Mouse (Mus musculus) neural tube, embryonic 11.5 days (tissue): ENCODE measurements around the gene Pcdh7. TPM values are rescaled to one million over a fixed set of nuclear protein-coding genes. Genes with fewer than 3 reads are reported as not detected.

Experiments
- ATAC-seq: fragments of 200-750 bp; cut with Nextera tagmentation; 2 replicates; pipeline ENCODE4 v1.8.0; 2017; ENCODE audit warnings: moderate number of reproducible peaks, mild to moderate bottlenecking, moderate TSS enrichment, moderate library complexity; ENCODE audit not compliant: insufficient read depth, low FRiP score, low TSS enrichment
- DNase-seq: peaks from one replicate; pipeline ENCODE4 v3.0.0-alpha.2; 2015; ENCODE audit warnings: low spot score
- H3K27ac ChIP-seq: fragments of 300-500 bp; sonication (generic); 2 replicates; pipeline ENCODE4 v1.5.1; 2014; ENCODE audit warnings: low read depth, mild to moderate bottlenecking, low read length
- H3K27me3 ChIP-seq: fragments of 300-500 bp; sonication (generic); 2 replicates; pipeline ENCODE4 v1.6.1; 2014; ENCODE audit warnings: mild to moderate bottlenecking, low read length, mixed read lengths; ENCODE audit not compliant: control insufficient read depth, insufficient read depth
- H3K36me3 ChIP-seq: fragments of 300-500 bp; sonication (generic); 2 replicates; pipeline ENCODE4 v1.6.1; 2014; ENCODE audit warnings: mild to moderate bottlenecking, low read length, moderate library complexity, mixed read lengths; ENCODE audit not compliant: control insufficient read depth, insufficient read depth
- H3K4me1 ChIP-seq: fragments of 300-500 bp; sonication (generic); 2 replicates; pipeline ENCODE4 v1.6.1; 2014; ENCODE audit warnings: low read length, mixed read lengths; ENCODE audit not compliant: control insufficient read depth, insufficient read depth
- H3K4me2 ChIP-seq: fragments of 300-500 bp; sonication (generic); 2 replicates; pipeline ENCODE4 v1.6.1; 2014; ENCODE audit warnings: low read depth, mild to moderate bottlenecking, moderate library complexity
- H3K4me3 ChIP-seq: fragments of 300-500 bp; sonication (generic); 2 replicates; pipeline ENCODE4 v1.5.1; 2014; ENCODE audit warnings: low read depth, low read length
- H3K9ac ChIP-seq: fragments of 300-500 bp; sonication (generic); 2 replicates; pipeline ENCODE4 v1.6.1; 2014; ENCODE audit warnings: mild to moderate bottlenecking, low read length
- H3K9me3 ChIP-seq: fragments of 300-500 bp; sonication (generic); 2 replicates; pipeline ENCODE4 v1.6.1; 2016; ENCODE audit warnings: low read length; ENCODE audit not compliant: control insufficient read depth
- WGBS: fragments of 180-500 bp; shearing (Covaris S2); extraction: QIAGEN DNeasy Blood & Tissue Kit; methylation state at CpG from one replicate; pipeline ENCODE4 v1.1.7; 2014; 5-methylcytosine and 5-hydroxymethylcytosine counted together
- polyA plus RNA-seq: library from polyadenylated mRNA; unstranded; fragments of >200 nt; fragmentation: Nextera tagmentation; extraction: Ambion mirVana; gene quantifications from 2 replicates; pipeline ENCODE4 v1.2.1, GENCODE M21; 2014

Pcdh7 gene
- polyA plus RNA-seq, 1 experiment from 2014 or later, result 8.6 TPM

DNA sequence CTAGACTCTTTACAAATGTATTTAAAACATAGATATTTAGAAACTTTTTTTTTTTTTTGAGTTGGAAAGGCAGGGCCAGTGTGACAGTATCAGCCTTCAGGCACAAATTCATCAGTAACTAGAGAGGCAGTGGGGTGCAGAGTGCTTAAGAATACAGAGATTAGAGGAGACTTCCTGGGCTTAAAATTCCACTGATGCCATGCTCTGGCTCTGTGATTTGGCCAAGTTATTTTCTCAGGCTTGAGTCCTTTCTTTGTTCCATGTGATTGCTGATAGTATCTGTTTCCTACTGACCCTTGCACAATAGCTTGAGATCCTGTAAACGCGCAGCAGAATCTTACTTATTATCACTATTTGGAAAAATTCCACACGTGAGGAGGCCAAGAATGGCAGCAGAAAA lies 60.3 kb downstream of the Pcdh7 start:
- Histone ChIP-seq H3K4me3 (no peak overlapping the region), H3K9me3 (no peaks in the 10 kb centered on the region), H3K9ac (no peak overlapping the region), H3K4me1 (no peaks in the 10 kb centered on the region), H3K36me3 (no peaks in the 10 kb centered on the region), H3K27ac (no peak overlapping the region), H3K4me2 (no peak overlapping the region), H3K27me3 (no peaks in the 10 kb centered on the region)
- WGBS, result 86% methylated on average over 3 of the region's 3 CpGs
- ATAC-seq (no peak), DNase-seq (no peak)

DNA sequence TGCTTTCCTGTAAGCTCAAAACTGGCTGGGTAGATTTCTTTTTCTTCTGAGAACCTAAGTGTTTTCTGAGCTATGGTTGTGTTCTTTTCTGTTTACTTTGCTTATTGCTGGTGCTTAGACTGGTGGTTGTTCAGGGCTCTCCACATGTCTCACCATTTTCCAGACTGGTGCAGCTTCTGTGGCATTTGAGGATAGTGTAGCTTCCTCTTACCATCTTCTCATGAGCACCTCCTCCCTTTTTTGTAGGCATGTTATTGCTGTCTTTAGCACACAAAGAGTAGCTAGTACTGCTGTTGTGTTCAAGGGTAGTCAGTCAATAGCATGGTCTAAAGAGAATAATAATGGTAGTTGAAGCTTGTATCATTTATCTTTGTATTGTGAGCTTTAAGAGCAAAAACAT lies 62.2 kb downstream of the Pcdh7 start:
- no peak for DNase-seq
- Histone ChIP-seq H3K4me3 (no peak overlapping the region), H3K4me2 (no peak overlapping the region), H3K9ac (no peak overlapping the region), H3K27me3 (no peaks in the 10 kb centered on the region), H3K36me3 (no peaks in the 10 kb centered on the region), H3K9me3 (no peaks in the 10 kb centered on the region), H3K4me1 (no peaks in the 10 kb centered on the region), H3K27ac (no peak overlapping the region)
- ATAC-seq, result no peak

DNA sequence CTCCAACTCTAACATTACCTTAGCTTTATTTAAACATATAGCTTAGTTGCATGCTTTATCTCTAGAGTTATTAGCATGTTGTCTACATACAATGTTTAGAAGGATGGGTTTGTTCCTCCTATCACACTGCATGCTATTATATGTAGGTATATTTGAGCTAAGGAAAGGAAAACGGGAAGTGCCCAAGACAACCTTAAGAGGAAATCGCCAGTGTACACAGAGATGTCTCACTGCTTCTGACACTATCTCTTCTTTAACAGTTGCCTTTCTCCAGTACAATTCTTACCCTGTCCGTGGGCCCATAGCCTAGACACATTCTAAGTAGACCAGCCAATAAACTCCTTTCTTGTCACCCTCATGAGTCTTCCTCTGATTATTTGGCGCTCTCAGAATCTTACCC lies 62.8 kb downstream of the Pcdh7 start:
- Histone ChIP-seq H3K4me1 (no peaks in the 10 kb centered on the region), H3K36me3 (no peaks in the 10 kb centered on the region), H3K4me2 (no peak overlapping the region), H3K9ac (no peak overlapping the region), H3K9me3 (no peaks in the 10 kb centered on the region), H3K27me3 (no peaks in the 10 kb centered on the region), H3K27ac (no peak overlapping the region), H3K4me3 (no peak overlapping the region)
- 89% methylated on average over 4 of the region's 4 CpGs for WGBS
- no peak for DNase-seq
- no peak for ATAC-seq

DNA sequence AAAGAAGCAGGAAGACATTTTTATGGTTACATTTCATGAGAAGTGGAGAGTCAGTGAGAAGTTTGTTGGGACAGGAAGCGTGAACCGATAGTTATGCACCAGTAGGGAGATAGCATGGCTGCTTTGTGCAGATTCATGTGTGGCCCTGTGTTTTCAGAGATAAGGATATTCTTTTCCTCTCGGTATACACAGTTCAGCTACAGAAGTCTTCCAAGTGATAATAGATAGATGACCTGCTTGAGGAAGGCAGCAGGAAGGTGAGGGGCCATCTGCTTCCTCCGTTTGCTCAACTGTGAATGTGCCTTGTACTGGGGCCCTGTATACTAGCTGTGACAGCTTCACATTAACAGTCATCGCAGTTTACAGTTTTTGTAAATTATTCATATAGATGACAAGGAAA lies 64.2 kb downstream of the Pcdh7 start:
- no peak overlapping the region for H3K4me3 ChIP-seq
- no peaks in the 10 kb centered on the region for H3K9me3 ChIP-seq
- H3K27ac ChIP-seq, result no peak overlapping the region
- no peak overlapping the region for H3K9ac ChIP-seq
- 81% methylated on average over 5 of the region's 5 CpGs for WGBS
- H3K4me2 ChIP-seq, result no peak overlapping the region
- H3K4me1 ChIP-seq, result no peaks in the 10 kb centered on the region
- DNase-seq (no peak), ATAC-seq (no peak)
- H3K27me3 ChIP-seq, result no peaks in the 10 kb centered on the region
- no peaks in the 10 kb centered on the region for H3K36me3 ChIP-seq

DNA sequence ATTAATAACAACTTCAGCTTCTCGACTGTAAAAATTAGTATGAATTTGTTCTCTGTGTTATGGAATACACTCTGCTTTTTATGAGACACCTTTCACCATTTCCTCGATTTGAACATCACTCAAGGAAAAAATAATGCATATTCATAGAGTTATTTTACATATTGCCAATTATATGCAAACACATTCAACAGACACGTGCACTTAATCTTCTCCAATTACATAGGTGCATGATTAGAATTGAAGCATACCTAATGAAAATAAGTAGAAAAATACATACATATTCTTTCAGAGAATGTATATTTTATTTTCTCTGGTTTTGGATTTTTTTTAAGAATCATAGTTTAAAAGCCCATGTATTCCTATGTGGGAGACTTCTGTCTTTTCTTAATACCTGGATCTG lies 64.8 kb downstream of the Pcdh7 start:
- no peak overlapping the region for H3K9ac ChIP-seq
- ATAC-seq (no peak), DNase-seq (no peak)
- no peaks in the 10 kb centered on the region for H3K27me3 ChIP-seq
- H3K36me3 ChIP-seq, result no peaks in the 10 kb centered on the region
- H3K27ac ChIP-seq, result no peak overlapping the region
- H3K9me3 ChIP-seq, result no peaks in the 10 kb centered on the region
- H3K4me1 ChIP-seq, result no peaks in the 10 kb centered on the region
- H3K4me2 ChIP-seq, result no peak overlapping the region
- whole genome bisulfite sequencing, result 87% methylated on average over 3 of the region's 3 CpGs
- H3K4me3 ChIP-seq, result no peak overlapping the region

DNA sequence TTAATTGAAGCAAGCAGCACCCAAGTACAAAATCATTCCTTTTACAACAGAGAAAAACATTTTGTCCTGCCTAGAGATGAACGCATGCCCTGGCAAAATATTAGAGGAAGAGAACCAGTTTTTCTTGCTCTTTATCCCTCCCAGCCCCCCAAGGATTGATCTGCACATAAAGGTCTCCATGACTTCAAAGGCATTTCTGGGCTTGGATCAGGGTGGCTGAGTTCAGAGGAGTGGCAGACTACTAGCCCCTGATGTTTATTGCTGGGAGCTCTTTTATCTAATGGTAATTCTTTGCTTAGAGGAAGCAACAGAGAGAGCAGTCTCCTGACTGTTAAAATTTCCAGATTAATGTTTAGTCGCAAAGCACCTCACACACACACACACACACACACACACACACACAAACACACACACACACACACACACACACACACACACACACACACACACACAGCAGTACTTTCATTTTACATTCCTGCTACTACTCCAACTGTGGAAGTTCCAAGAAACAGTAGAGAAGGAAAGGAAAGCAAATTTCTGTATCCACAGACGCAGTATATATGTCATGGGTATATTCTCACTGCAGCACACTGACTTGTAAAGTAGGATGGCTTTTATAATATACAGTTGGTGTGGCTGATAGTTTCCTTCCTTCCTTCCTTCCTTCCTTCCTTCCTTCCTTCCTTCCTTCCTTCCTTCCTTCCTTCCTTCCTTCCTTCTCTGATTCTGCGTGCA lies 71.2 kb downstream of the Pcdh7 start:
- Histone ChIP-seq H3K36me3 (no peaks in the 10 kb centered on the region), H3K27ac (no peak overlapping the region), H3K9ac (no peak overlapping the region), H3K27me3 (no peaks in the 10 kb centered on the region), H3K4me2 (no peak overlapping the region), H3K9me3 (no peaks in the 10 kb centered on the region), H3K4me1 (no peaks in the 10 kb centered on the region), H3K4me3 (no peak overlapping the region)
- no peak for ATAC-seq
- 26% methylated on average over 3 of the region's 4 CpGs for WGBS
- no peak for DNase-seq

DNA sequence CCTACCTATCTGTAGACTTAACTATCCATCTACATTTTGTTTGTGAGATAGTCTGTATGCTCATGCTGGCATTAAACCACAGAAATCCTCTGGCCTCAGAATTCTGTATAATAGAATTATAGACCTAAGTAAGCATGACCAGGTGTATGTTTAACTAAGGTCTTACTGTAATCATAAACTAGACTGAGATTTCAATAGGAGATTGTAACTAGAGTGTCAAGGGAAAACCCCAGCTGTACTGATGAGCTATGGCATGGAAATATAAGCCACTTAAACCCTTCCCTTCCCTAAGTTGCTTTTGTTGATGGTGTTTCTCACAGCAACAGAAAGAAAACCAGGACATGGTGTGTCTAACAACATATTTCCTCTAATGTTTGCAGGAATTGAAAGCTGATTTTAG lies 78.6 kb downstream of the Pcdh7 start:
- Histone ChIP-seq H3K36me3 (no peaks in the 10 kb centered on the region), H3K4me1 (no peaks in the 10 kb centered on the region), H3K27ac (no peak overlapping the region), H3K9ac (no peak overlapping the region), H3K4me3 (no peak overlapping the region), H3K4me2 (no peak overlapping the region), H3K9me3 (no peaks in the 10 kb centered on the region), H3K27me3 (no peaks in the 10 kb centered on the region)
- ATAC-seq, result no peak
- no peak for DNase-seq

DNA sequence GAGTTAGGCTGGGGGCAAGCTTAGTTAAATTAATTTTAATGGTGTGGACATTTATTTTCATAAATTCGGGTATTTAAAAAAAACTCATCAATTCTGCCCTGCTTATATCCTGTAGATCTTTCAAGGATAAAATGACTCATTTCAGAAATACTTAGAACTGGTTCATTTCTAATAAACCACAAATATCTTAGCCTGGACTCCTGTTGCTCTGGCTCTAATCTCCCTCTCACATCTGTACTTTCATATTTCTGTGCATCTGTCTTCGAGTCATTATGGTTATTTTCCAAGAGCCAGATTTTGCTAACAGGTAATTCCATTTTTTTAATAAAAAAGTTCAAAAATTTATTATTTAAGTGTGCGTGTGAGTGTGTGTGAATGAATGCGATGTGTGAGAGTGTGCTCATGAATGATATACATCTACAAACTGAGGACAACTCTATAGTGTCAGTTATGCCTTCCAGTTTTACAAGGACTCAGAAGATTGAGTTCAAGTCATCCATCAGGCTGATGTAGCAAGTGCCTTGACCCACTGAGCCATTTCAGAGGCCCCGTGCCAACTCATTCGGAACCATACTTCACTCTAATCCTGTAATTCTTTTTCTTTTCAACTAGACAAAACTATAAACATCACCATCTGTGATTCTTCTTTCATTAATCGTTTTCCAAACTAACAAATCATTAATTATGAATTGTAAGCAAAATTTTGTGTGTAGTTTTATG lies 80.3 kb downstream of the Pcdh7 start:
- no peak overlapping the region for H3K27ac ChIP-seq
- ATAC-seq (no peak), DNase-seq (no peak)
- no peaks in the 10 kb centered on the region for H3K9me3 ChIP-seq
- WGBS, result 83% methylated on average over 7 of the region's 7 CpGs
- no peaks in the 10 kb centered on the region for H3K4me1 ChIP-seq
- H3K4me2 ChIP-seq, result no peak overlapping the region
- H3K9ac ChIP-seq, result no peak overlapping the region
- no peaks in the 10 kb centered on the region for H3K36me3 ChIP-seq
- no peaks in the 10 kb centered on the region for H3K27me3 ChIP-seq
- H3K4me3 ChIP-seq, result no peak overlapping the region

DNA sequence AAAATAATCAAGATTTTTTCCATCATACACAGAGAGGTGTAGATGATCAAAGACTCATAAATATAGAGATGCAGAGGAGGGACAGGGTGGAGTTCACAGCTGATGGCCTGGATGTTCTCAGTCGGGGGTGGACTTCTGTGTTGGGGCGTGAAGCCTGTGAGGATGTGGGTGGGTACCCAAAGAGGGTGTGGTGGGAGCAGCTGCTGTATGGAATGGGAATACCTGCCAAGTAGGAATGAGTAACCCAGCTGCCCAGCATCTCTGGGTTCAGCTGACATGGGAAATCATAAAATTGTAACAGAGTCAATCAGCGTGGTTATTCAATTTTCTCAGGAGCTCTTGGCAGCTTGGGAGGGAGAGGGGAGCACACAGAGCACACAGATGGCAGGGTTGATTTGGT lies 85.3 kb downstream of the Pcdh7 start:
- Histone ChIP-seq H3K4me1 (no peaks in the 10 kb centered on the region), H3K36me3 (no peaks in the 10 kb centered on the region), H3K27me3 (no peaks in the 10 kb centered on the region), H3K9ac (no peak overlapping the region), H3K4me2 (no peak overlapping the region), H3K27ac (no peak overlapping the region), H3K9me3 (no peaks in the 10 kb centered on the region), H3K4me3 (no peak overlapping the region)
- WGBS, result 87% methylated on average over 3 of the region's 3 CpGs
- ATAC-seq (no peak), DNase-seq (no peak)
